Mouse (Mus musculus) limb, embryonic 13.5 days (tissue): ENCODE measurements around the gene Kiss1r. TPM values are rescaled to one million over a fixed set of nuclear protein-coding genes. Genes with fewer than 3 reads are reported as not detected.
A peak's percentile ranks its signal among the peaks of the same experiment; 100 is the strongest.

Experiments used
- ATAC-seq: fragments of 200-750 bp; cut with Nextera tagmentation; 2 replicates; pipeline ENCODE4 v1.8.0; 2017; ENCODE audit warnings: low read depth, moderate number of reproducible peaks, moderate TSS enrichment; ENCODE audit not compliant: low FRiP score
- H3K27ac ChIP-seq: fragments of 300-500 bp; sonication (generic); 2 replicates; pipeline ENCODE4 v1.5.1; 2015; ENCODE audit warnings: inconsistent platforms, mild to moderate bottlenecking, moderate library complexity
- H3K27me3 ChIP-seq: fragments of 300-500 bp; sonication (generic); 2 replicates; pipeline ENCODE4 v1.6.1; 2015; ENCODE audit warnings: mild to moderate bottlenecking, inconsistent platforms
- H3K36me3 ChIP-seq: fragments of 300-500 bp; sonication (generic); 2 replicates; pipeline ENCODE4 v1.6.1; 2015; ENCODE audit warnings: inconsistent platforms, mild to moderate bottlenecking, moderate library complexity
- H3K4me1 ChIP-seq: fragments of 300-500 bp; sonication (generic); 2 replicates; pipeline ENCODE4 v1.6.1; 2015; ENCODE audit warnings: inconsistent platforms
- H3K4me2 ChIP-seq: fragments of 300-500 bp; sonication (generic); replicated peaks from 2 replicates; pipeline ENCODE4 v1.6.1; 2015; ENCODE audit warnings: inconsistent platforms, mild to moderate bottlenecking, moderate library complexity
- H3K4me3 ChIP-seq: fragments of 300-500 bp; sonication (generic); 2 replicates; pipeline ENCODE4 v1.5.1; 2015; ENCODE audit warnings: moderate library complexity, mild to moderate bottlenecking, inconsistent platforms
- H3K9ac ChIP-seq: fragments of 300-500 bp; sonication (generic); 2 replicates; pipeline ENCODE4 v1.6.1; 2015; ENCODE audit warnings: mild to moderate bottlenecking, inconsistent platforms
- H3K9me3 ChIP-seq: fragments of 300-500 bp; sonication (generic); 2 replicates; pipeline ENCODE4 v1.6.1; 2016; ENCODE audit warnings: inconsistent platforms
- WGBS: fragments of 180-500 bp; shearing (Covaris S2); methylation state at CpG from one replicate; pipeline ENCODE4 v1.1.7; 2015; 5-methylcytosine and 5-hydroxymethylcytosine counted together
- polyA plus RNA-seq: library from polyadenylated mRNA; unstranded; fragments of >200 nt; fragmentation: Nextera tagmentation; extraction: Ambion mirVana; gene quantifications from 2 replicates; pipeline ENCODE4 v1.2.1, GENCODE M21; 2015

The Kiss1r gene
- polyA plus RNA-seq, 1 experiment from 2014 or later = 0.94 TPM

DNA sequence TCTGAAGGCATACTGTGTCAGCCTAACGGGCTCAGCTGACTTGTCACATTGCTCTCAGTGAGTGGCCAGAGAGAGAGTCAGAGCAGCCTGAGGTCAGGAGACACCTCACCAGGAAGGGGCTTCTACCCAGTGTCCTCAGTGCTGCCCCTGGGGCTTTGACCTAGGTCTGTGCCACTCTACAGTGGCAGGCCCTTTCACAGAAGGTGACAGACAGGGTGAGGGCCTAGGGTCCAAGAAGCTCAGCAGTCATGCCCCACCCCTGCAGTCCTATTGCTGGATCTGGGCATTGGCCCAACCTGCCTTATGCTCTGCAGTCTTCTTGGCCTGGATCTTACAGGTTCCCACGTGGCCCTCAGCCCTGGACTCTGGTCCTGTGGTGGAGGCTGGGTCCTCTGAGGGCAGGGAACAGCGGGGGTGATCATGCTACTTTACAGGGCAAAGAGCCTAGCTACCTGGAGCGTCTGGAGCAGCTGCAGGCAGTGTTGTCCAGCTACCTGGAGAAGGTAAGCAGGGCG, 50.2 kb downstream of the Kiss1r start:
- Histone ChIP-seq H3K9me3 (no peaks in the 10 kb centered on the region), H3K4me1 (peaks cover 20% of the 10 kb centered on the region), H3K27me3 (peaks cover 34% of the 10 kb centered on the region), H3K27ac (no peak overlapping the region), H3K4me3 (no peak overlapping the region), H3K36me3 (peaks cover 68% of the 10 kb centered on the region), H3K4me2 (no peak overlapping the region), H3K9ac (no peak overlapping the region)
- ATAC-seq = no peak
- WGBS = 91% methylated on average over 5 of the region's 5 CpGs

DNA sequence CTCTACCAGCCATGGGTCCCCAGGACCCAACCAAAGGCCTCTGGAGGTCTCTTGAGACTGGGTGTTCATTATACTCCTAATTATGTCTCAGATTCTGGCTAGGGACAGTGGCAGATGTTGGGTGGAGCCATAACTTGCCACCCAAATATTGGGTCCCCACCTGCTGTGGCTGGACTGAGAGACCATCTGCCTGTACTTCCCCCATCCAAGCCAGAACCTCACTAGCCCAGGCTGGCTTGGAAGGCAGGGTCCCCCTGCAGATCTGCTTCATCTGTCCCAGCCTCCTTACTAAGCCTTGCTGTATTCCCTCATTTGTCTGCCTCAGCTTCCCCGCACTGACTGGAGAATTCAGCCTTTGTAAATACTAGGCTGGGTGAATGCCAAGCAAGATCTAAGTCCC, 51.4 kb downstream of the Kiss1r start:
- H3K36me3 ChIP-seq = peaks cover 57% of the 10 kb centered on the region
- no peak overlapping the region for H3K27ac ChIP-seq
- no peaks in the 10 kb centered on the region for H3K9me3 ChIP-seq
- WGBS = 91% methylated on average over 1 of the region's 1 CpGs
- H3K4me1 ChIP-seq = peaks cover 20% of the 10 kb centered on the region
- H3K4me2 ChIP-seq = no peak overlapping the region
- no peak overlapping the region for H3K4me3 ChIP-seq
- no peak for ATAC-seq
- peaks cover 47% of the 10 kb centered on the region for H3K27me3 ChIP-seq
- no peak overlapping the region for H3K9ac ChIP-seq

DNA sequence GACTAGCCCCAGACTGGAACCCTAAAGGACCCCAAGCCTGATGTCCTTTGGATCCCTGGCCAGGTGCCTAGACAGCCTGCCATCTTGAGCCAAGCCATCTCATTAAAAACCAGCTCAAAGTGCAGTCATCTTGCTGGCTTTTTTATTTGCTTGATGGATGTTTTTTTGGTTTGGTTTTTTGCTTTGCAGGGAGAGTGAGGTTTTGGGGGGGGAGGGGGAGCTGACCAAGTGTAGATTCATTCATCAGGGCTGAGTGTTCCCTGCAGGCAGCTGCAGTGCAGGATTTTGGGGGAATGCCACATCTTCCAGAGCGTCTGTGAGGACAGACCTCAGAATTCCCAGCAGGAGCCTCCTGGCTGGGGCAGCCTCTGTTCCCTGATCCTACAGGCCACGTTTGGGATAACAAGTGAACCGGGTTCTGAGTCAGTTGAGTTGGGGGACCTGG, 52.4 kb downstream of the Kiss1r start:
- 13% methylated on average over 3 of the region's 3 CpGs for WGBS
- Histone ChIP-seq H3K27ac (no peak overlapping the region), H3K36me3 (peaks cover 55% of the 10 kb centered on the region), H3K9ac (no peak overlapping the region), H3K4me1 (peaks cover 20% of the 10 kb centered on the region), H3K27me3 (peaks cover 47% of the 10 kb centered on the region), H3K4me3 (no peak overlapping the region), H3K4me2 (no peak overlapping the region), H3K9me3 (no peaks in the 10 kb centered on the region)
- ATAC-seq = no peak

DNA sequence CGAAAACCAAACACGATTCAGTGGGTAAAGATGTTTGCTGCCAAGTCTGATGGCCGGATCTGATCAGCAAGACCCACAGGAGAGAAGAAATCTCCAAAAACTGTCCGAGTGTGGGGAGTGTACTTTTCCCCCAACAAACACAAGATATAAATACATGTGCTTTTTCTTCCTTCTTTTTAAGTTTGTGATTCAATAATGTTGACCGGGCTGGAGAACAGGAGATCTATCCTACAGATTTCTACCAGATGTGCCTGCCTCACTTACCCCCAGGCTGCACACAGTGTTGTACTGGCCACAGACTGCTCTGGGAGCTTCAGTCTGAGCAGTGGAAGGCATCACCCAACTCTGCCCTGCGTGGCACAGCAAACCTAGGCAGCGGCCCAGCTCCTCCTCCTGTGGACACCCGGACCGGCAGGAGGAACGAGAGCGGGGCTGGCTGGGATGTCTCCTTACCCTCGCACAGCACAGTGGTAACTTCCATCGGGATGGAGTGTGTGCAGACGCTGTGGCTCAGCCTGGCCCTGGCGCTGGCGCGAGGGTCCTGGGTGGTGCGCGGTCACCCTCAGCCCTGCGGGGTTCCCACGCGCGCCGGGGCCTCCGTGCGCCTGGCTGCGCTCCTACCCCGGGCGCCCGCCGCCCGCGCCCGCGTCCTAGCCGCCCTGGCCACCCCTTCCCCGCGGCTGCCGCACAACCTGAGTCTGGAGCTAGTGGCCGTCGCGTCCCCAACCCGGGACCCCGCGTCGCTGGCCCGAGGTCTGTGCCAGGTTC, 53.8 kb downstream of the Kiss1r start, which contains the start of gene Grin3b:
Gene Grin3b (plus strand): TSS at position 301 of the 768 bp plus-strand sequence.
- Histone ChIP-seq H3K9ac (peak within 1 kb of the TSS; percentile 71), H3K4me1 (peaks cover 20% of the 10 kb centered on the region), H3K4me3 (peak within 1 kb of the TSS; percentile 60), H3K27me3 (peaks cover 47% of the 10 kb centered on the region), H3K36me3 (peaks cover 53% of the 10 kb centered on the region), H3K4me2 (peak within 1 kb of the TSS; percentile 92), H3K9me3 (no peaks in the 10 kb centered on the region), H3K27ac (no peak within 1 kb of the TSS)
- peak; percentile 9; the same call in 1 of the 2 replicates for ATAC-seq
- 5% methylated on average over 45 of the region's 47 CpGs for WGBS

DNA sequence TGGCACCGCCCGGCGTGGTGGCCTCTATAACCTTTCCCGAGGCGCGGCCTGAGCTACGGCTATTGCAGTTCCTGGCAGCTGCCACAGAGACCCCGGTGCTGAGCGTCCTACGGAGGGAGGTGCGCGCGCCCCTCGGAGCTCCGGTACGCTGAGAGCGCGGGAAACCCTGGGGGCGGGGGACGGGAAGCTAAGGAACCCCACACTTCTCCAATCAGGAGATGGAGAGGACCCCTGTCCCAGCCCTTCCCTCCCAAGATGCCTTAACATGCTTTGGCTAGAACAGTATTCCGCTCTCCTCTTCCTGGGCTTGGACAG, 54.4 kb downstream of the Kiss1r start:
- WGBS = 3% methylated on average over 21 of the region's 21 CpGs
- peaks cover 20% of the 10 kb centered on the region for H3K4me1 ChIP-seq
- H3K9ac ChIP-seq = peak overlapping the region; percentile 71
- no peak overlapping the region for H3K27ac ChIP-seq
- peaks cover 47% of the 10 kb centered on the region for H3K27me3 ChIP-seq
- peaks cover 53% of the 10 kb centered on the region for H3K36me3 ChIP-seq
- no peaks in the 10 kb centered on the region for H3K9me3 ChIP-seq
- H3K4me2 ChIP-seq = peak overlapping the region; percentile 92
- peak; percentile 10; the same call in 1 of the 2 replicates for ATAC-seq
- H3K4me3 ChIP-seq = peak overlapping the region; percentile 60

Other genes starting within 250 kb of the Kiss1r start
- 62.0 and 65.9 TPM in 2 replicates for gene Tpgs1, start 247.6 kb upstream of the Kiss1r start, polyA plus RNA-seq
- gene Cdc34, start 234.8 kb upstream of the Kiss1r start, polyA plus RNA-seq = 116 and 123 TPM in 2 replicates
- gene Gzmm, start 228.0 kb upstream of the Kiss1r start, polyA plus RNA-seq = 0.83 and 0.92 TPM in 2 replicates
- gene Bsg, start 212.5 kb upstream of the Kiss1r start, polyA plus RNA-seq = 761 and 775 TPM in 2 replicates
- gene Hcn2, start 200.3 kb upstream of the Kiss1r start, polyA plus RNA-seq = not detected in 2 replicates
- 49.4 and 54.9 TPM in 2 replicates for gene Polrmt, start 170.4 kb upstream of the Kiss1r start, polyA plus RNA-seq
- gene Fgf22, start 161.9 kb upstream of the Kiss1r start, polyA plus RNA-seq = 0.34 and 0.47 TPM in 2 replicates
- gene Rnf126, start 150.0 kb upstream of the Kiss1r start, polyA plus RNA-seq = 93.0 and 95.4 TPM in 2 replicates
- 7.0 and 7.8 TPM in 2 replicates for gene Fstl3, start 139.7 kb upstream of the Kiss1r start, polyA plus RNA-seq
- 0.11 TPM in 1 of 2 replicates, not detected in the other for gene Prss57, start 126.0 kb upstream of the Kiss1r start, polyA plus RNA-seq
- gene Palm, start 123.4 kb upstream of the Kiss1r start, polyA plus RNA-seq = 101 TPM in 2 replicates
- 0.90 and 1.4 TPM in 2 replicates for gene Misp, start 96.0 kb upstream of the Kiss1r start, polyA plus RNA-seq
- 347 and 366 TPM in 2 replicates for gene Ptbp1, start 62.5 kb upstream of the Kiss1r start, polyA plus RNA-seq
- 11.1 and 11.3 TPM in 2 replicates for gene Prtn3, start 42.5 kb upstream of the Kiss1r start, polyA plus RNA-seq
- 138 and 142 TPM in 2 replicates for gene Plppr3, start 42.3 kb upstream of the Kiss1r start, polyA plus RNA-seq
- 0.29 and 0.86 TPM in 2 replicates for gene Elane, start 30.7 kb upstream of the Kiss1r start, polyA plus RNA-seq
- gene Cfd, start 26.1 kb upstream of the Kiss1r start, polyA plus RNA-seq = not detected in 2 replicates
- gene Med16, start 8.0 kb upstream of the Kiss1r start, polyA plus RNA-seq = 44.9 and 46.8 TPM in 2 replicates
- 20.3 TPM in 1 of 2 replicates, not detected in the other for gene Gm26602, start 6.1 kb upstream of the Kiss1r start, polyA plus RNA-seq
- gene R3hdm4, start 4.2 kb downstream of the Kiss1r start, polyA plus RNA-seq = 186 and 188 TPM in 2 replicates
- 5.5 and 6.2 TPM in 2 replicates for gene Arid3a, start 10.1 kb downstream of the Kiss1r start, polyA plus RNA-seq
- gene Wdr18, start 43.2 kb downstream of the Kiss1r start, polyA plus RNA-seq = 105 and 106 TPM in 2 replicates
- gene Grin3b, start 53.7 kb downstream of the Kiss1r start, polyA plus RNA-seq = 0.41 and 0.73 TPM in 2 replicates
- gene Tmem259, start 67.4 kb downstream of the Kiss1r start, polyA plus RNA-seq = 16.0 and 19.5 TPM in 2 replicates
- gene Cnn2, start 71.6 kb downstream of the Kiss1r start, polyA plus RNA-seq = 287 and 299 TPM in 2 replicates
- gene Abca7, start 79.5 kb downstream of the Kiss1r start, polyA plus RNA-seq = 1.8 and 1.9 TPM in 2 replicates
- gene Arhgap45, start 99.7 kb downstream of the Kiss1r start, polyA plus RNA-seq = 7.3 and 7.6 TPM in 2 replicates
- gene Polr2e, start 122.8 kb downstream of the Kiss1r start, polyA plus RNA-seq = 244 and 254 TPM in 2 replicates
- 462 and 477 TPM in 2 replicates for gene Gpx4, start 130.2 kb downstream of the Kiss1r start, polyA plus RNA-seq
- 13.5 and 15.2 TPM in 2 replicates for gene Sbno2, start 188.6 kb downstream of the Kiss1r start, polyA plus RNA-seq
- 17.1 and 17.4 TPM in 2 replicates for gene Stk11, start 198.8 kb downstream of the Kiss1r start, polyA plus RNA-seq
- gene Atp5d, start 221.7 kb downstream of the Kiss1r start, polyA plus RNA-seq = 456 and 475 TPM in 2 replicates
- gene Cbarp, start 223.9 kb downstream of the Kiss1r start, polyA plus RNA-seq = 7.4 and 8.1 TPM in 2 replicates
- 22.9 and 23.2 TPM in 2 replicates for gene Midn, start 231.3 kb downstream of the Kiss1r start, polyA plus RNA-seq
- gene Cirbp, start 249.0 kb downstream of the Kiss1r start, polyA plus RNA-seq = 149 and 194 TPM in 2 replicates